34 mouse cellular contexts compared by ENCODE assay signal in the genomic region with DNA sequence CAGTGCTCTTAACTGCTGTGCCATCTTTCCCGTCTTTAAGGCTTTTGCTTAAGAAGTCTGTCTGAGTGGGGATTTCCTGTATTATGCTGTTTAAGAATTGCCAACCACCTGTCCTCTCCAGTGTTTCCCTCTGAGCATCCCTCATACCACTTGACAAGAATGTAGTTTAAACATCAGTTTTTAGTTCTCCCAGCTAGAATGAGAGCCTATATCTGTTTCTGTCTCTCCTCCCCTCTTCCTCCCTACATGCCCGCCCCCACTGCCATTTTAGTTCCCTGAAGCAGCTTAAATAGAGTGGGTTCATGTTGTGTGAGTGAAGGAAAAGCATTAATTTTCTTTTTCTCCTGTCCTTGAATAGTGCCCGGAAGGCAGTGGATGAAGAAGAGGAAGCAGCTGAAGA.
"Had no signal": no experiment of that assay in that cellular context is flagged by ENCODE, and none has a peak within 500 bp of the region (broad histone marks: within the 10 kb centered on the region; RNA-seq: fewer than 3 reads in every experiment).

No protein-coding gene starts in this region.

- H3K4me3 ChIP-seq: heart, embryonic 10.5 days; heart, embryonic 12.5 days; heart, embryonic 13.5 days; heart, embryonic 15.5 days; hindbrain, embryonic 10.5 days; hindbrain, embryonic 12.5 days; hindbrain, embryonic 13.5 days; hindbrain, embryonic 15.5 days; intestine, embryonic 15.5 days; kidney, embryonic 15.5 days; layer of hippocampus, adult 2 months had no signal

- H3K27ac ChIP-seq: heart, embryonic 10.5 days; heart, embryonic 13.5 days; heart, embryonic 15.5 days; hindbrain, embryonic 10.5 days; hindbrain, embryonic 12.5 days; hindbrain, embryonic 13.5 days; hindbrain, embryonic 14.5 days; hindbrain, embryonic 15.5 days; hindbrain, postnatal 0 days; intestine, embryonic 15.5 days; kidney, embryonic 15.5 days; kidney, postnatal 0 days; layer of hippocampus, adult 2 months had no signal

- DNase-seq: heart, postnatal 10 days; heart, postnatal 14 days; heart, postnatal 36 days; heart, postnatal 4 days; kidney, adult 11 months; kidney, adult 18-20 months; kidney, adult 2 months; kidney, adult 8-10 months; kidney, adult 9 months; kidney, postnatal 10 days; kidney, postnatal 14 days; kidney, postnatal 25 days; kidney, postnatal 36 days; kidney, postnatal 4 days; layer of hippocampus, adult 9-11 months; layer of hippocampus, postnatal 36 days had no signal

- H3K4me1 ChIP-seq: heart, embryonic 10.5 days; heart, embryonic 12.5 days; heart, embryonic 13.5 days; heart, embryonic 15.5 days; hindbrain, embryonic 10.5 days; hindbrain, embryonic 12.5 days; hindbrain, embryonic 13.5 days; hindbrain, embryonic 15.5 days; intestine, embryonic 15.5 days; kidney, embryonic 15.5 days had no signal

- ATAC-seq: hindbrain, embryonic 16.5 days; hindbrain, postnatal 0 days; inflammation-experienced regulatory T-cells, adult 6 months; intestine, embryonic 15.5 days; intestine, embryonic 16.5 days; intestine, postnatal 0 days had no signal
